ENCODE assay signal across 14 mouse cellular contexts in the genomic region with DNA sequence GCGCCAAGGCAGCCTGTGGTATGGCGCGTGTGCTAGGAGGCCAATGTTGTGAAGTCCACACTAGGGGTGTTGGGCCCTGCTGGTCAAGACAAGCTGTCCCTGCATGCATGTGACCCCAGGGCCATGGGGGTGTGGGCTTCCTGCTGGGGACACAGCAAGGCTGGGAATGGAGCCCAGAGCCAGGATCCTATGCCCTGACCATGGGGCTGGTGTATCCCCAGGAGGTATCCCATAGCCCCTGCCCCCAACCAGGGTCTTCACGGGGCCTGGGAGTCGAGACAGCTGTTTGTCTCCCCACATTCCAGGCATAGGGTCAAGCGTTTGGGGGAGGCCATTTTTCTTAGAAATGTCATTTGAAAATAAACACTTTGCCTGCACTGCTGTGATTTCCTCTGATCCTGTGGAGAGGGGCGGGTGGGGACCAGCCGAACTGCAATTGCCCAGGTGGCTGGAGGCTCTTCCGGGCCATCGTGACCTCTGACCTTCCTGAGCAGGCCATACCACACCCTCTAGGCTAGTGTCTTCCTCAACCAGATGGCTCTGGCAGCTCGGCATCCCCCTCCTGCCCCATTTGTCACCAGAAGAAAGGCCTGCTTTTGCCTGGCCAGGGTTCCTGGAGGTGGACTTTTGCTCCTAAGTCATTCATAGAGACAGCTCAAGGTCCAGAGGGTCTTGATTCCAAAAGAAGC. TPM values are rescaled to one million over a fixed set of nuclear protein-coding genes. Genes with fewer than 3 reads are reported as not detected.
DNase-seq lines count a peak whose midpoint lies in the region; ATAC-seq and TF ChIP-seq lines count a peak whose summit lies in the region.
"Had no signal": no experiment of that assay in that cellular context is flagged by ENCODE, and none has a peak within 500 bp of the region (broad histone marks: within the 10 kb centered on the region; RNA-seq: fewer than 3 reads in every experiment).

No protein-coding gene starts in this region.

- no peaks in the 10 kb centered on the region for H3K36me3 ChIP-seq in heart, embryonic 12.5 days
- no peaks in the 10 kb centered on the region for H3K36me3 ChIP-seq in ES-Bruce4 (ENCODE audit: control insufficient read depth, insufficient read depth, low read length, poor library complexity, severe bottlenecking)
- no peaks in the 10 kb centered on the region for H3K36me3 ChIP-seq in intestine, embryonic 15.5 days
- H3K36me3 ChIP-seq in liver, embryonic 12.5 days = no peaks in the 10 kb centered on the region

- peaks cover 84% of the 10 kb centered on the region for H3K4me1 ChIP-seq in heart, embryonic 12.5 days (replicated peaks)
- peaks cover 8% of the 10 kb centered on the region for H3K4me1 ChIP-seq in ES-Bruce4 (ENCODE audit: control insufficient read depth, insufficient read depth, low read length)
- H3K4me1 ChIP-seq in intestine, embryonic 15.5 days (replicated peaks) = peaks cover 72% of the 10 kb centered on the region
- H3K4me1 ChIP-seq in liver, embryonic 12.5 days = peaks cover 77% of the 10 kb centered on the region

- ATAC-seq in heart, embryonic 12.5 days (ENCODE audit: insufficient number of reproducible peaks, low FRiP score) = no peak
- ATAC-seq in intestine, embryonic 15.5 days = no peak
- ATAC-seq in liver, embryonic 12.5 days = no peak
- no peak for ATAC-seq in megakaryocyte, adult 5-6 weeks (ENCODE audit: poor library complexity, severe bottlenecking)

- no peaks in the 10 kb centered on the region for H3K9me3 ChIP-seq in heart, embryonic 12.5 days (replicated peaks)
- no peaks in the 10 kb centered on the region for H3K9me3 ChIP-seq in ES-Bruce4 (replicated peaks; ENCODE audit: control insufficient read depth, insufficient read depth, low read length, poor library complexity, severe bottlenecking)
- no peaks in the 10 kb centered on the region for H3K9me3 ChIP-seq in intestine, embryonic 15.5 days
- H3K9me3 ChIP-seq in liver, embryonic 12.5 days (replicated peaks) = no peaks in the 10 kb centered on the region

- no peak overlapping the region for H3K4me2 ChIP-seq in heart, embryonic 12.5 days
- no peak overlapping the region for H3K4me2 ChIP-seq in intestine, embryonic 15.5 days (replicated peaks)
- no peak overlapping the region for H3K4me2 ChIP-seq in liver, embryonic 12.5 days

- no peak for TF ChIP-seq POLR2A in ES-Bruce4 (IDR thresholded peaks at IDR 0.05; ENCODE audit: insufficient read depth, low read length)

- WGBS in heart, embryonic 12.5 days = 55% methylated on average over 11 of the region's 11 CpGs
- 37% methylated on average over 11 of the region's 11 CpGs for WGBS in intestine, embryonic 15.5 days
- 53% methylated on average over 11 of the region's 11 CpGs for WGBS in liver, embryonic 12.5 days (ENCODE audit: insufficient replicate concordance)

- H3K27ac ChIP-seq in heart, embryonic 12.5 days (ENCODE audit: poor library complexity, severe bottlenecking) = 0 out of 2 replicates have a peak overlapping the region, but pooled peaks have one; percentile 30
- no peak overlapping the region for H3K27ac ChIP-seq in ES-Bruce4 (ENCODE audit: insufficient read depth, low read length)
- H3K27ac ChIP-seq in intestine, embryonic 15.5 days = peak overlapping the region; percentile 52
- peak overlapping the region; percentile 66 for H3K27ac ChIP-seq in liver, embryonic 12.5 days

- intact Hi-C loops in heart, postnatal 10 days (cut with DNase I) = no loop called here

- DNase-seq in heart, postnatal 10 days = no peak
- no peak for DNase-seq in thymus, postnatal 14 days
- no peak for DNase-seq in ovary, adult 18-20 months (ENCODE audit: low spot score)
- DNase-seq: cerebellum, postnatal 36 days; gastrocnemius, postnatal 14 days; layer of hippocampus, adult 9-11 months; retina, postnatal 1 day had no signal

- H3K27me3 ChIP-seq in heart, embryonic 12.5 days (replicated peaks) = no peaks in the 10 kb centered on the region
- no peaks in the 10 kb centered on the region for H3K27me3 ChIP-seq in ES-Bruce4 (ENCODE audit: control insufficient read depth, insufficient read depth, low read length, poor library complexity, severe bottlenecking)
- H3K27me3 ChIP-seq in intestine, embryonic 15.5 days (replicated peaks) = no peaks in the 10 kb centered on the region
- no peaks in the 10 kb centered on the region for H3K27me3 ChIP-seq in liver, embryonic 12.5 days (replicated peaks)

- 0 out of 2 replicates have a peak, but pooled peaks have one; percentile 33 for TF ChIP-seq EP300 in ES-Bruce4 (IDR thresholded peaks at IDR 0.05; ENCODE audit: insufficient read depth, low read depth, low read length)

- no peak overlapping the region for H3K9ac ChIP-seq in heart, embryonic 12.5 days
- H3K9ac ChIP-seq in ES-Bruce4 (ENCODE audit: low read depth, poor library complexity, severe bottlenecking) = no peak overlapping the region
- no peak overlapping the region for H3K9ac ChIP-seq in intestine, embryonic 15.5 days
- H3K9ac ChIP-seq in liver, embryonic 12.5 days = no peak overlapping the region
- H3K9ac ChIP-seq: liver, embryonic 14.5 days had no signal

- no peak overlapping the region for H3K4me3 ChIP-seq in heart, embryonic 12.5 days
- H3K4me3 ChIP-seq in ES-Bruce4 (ENCODE audit: low read depth, low read length) = no peak overlapping the region
- no peak overlapping the region for H3K4me3 ChIP-seq in intestine, embryonic 15.5 days (replicated peaks)
- no peak overlapping the region for H3K4me3 ChIP-seq in liver, embryonic 12.5 days
- H3K4me3 ChIP-seq: myocyte had no signal

- no peak for TF ChIP-seq CTCF in ES-Bruce4 (IDR thresholded peaks at IDR 0.05; ENCODE audit: low read depth, low read length)

RNA-seq across cellular contexts. Expression of a gene that starts 32.6 kb away (rescaled TPM):
- 12.0 and 15.2 TPM in 2 replicates for polyA plus RNA-seq in heart, embryonic 12.5 days (2016; fragmentation: Nextera tagmentation; extraction: Ambion mirVana)
- 10 to 100 TPM in 1 of 2 experiments, 1 to 10 TPM in 1; 4.1 to 19.3 TPM for total RNA-seq in heart, postnatal 10 days (2021)
- polyA plus RNA-seq in ES-Bruce4 (2011; ENCODE audit: insufficient read depth, insufficient read length, low read depth, missing spikeins) = 15.1 and 15.2 TPM in 2 replicates
- polyA plus RNA-seq in intestine, embryonic 15.5 days (2015; fragmentation: Nextera tagmentation; extraction: Ambion mirVana) = 44.9 and 57.4 TPM in 2 replicates
- 10.4 and 14.4 TPM in 2 replicates for polyA plus RNA-seq in liver, embryonic 12.5 days (2016; fragmentation: Nextera tagmentation; extraction: Ambion mirVana)
- total RNA-seq in megakaryocyte, adult 5-6 weeks (2015) = 3.8 and 12.3 TPM in 2 replicates
- total RNA-seq in megakaryocyte, adult 5-6 weeks (2017) = 37.2 and 52.6 TPM in 2 replicates
